Mouse (Mus musculus): ENCODE results near the gene Procr.

The Procr gene

GRCm38 (mm10) chr2:155804053-155804452 lies 53.1 kb downstream of the Procr start:
- DNase-seq (ENCODE audit: low spot score): no peak

All from layer of hippocampus, adult 9-10 months (tissue).